16 mouse cellular contexts compared by ENCODE assay signal in the genomic region with DNA sequence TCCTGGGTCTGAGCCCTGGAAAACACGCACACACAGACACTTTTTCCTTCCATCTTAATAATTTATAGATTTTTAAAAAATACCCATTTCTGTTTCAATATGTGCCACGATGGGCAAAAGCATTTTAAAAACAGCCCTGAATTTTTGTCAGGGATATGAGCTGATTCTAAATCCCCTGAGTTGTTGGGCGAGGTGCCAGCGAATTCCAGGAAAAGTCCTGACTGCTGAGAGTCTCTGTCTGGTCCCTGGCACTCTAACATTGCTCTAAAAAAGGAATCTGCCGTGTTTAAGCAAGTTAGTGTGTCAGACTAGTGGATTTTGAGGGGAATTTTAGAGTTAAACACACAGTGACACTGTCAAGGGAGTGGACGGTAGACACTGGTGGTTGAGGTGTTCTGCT. TPM values are rescaled to one million over a fixed set of nuclear protein-coding genes. Genes with fewer than 3 reads are reported as not detected.
DNase-seq lines count a peak whose midpoint lies in the region.
"Had no signal": no experiment of that assay in that cellular context is flagged by ENCODE, and none has a peak within 500 bp of the region (broad histone marks: within the 10 kb centered on the region; RNA-seq: fewer than 3 reads in every experiment).

No protein-coding gene starts in this region.

- DNase-seq in adrenal gland, adult 2 months = peak; percentile 2
- DNase-seq in adrenal gland, postnatal 36 days = peak; percentile 6 to 7
- peak; percentile 1 to 4 for DNase-seq in heart, adult 18-20 months
- DNase-seq in heart, postnatal 4 days = peak; percentile 47
- peak; percentile 7 to 11 for DNase-seq in kidney, postnatal 4 days
- DNase-seq in lung, postnatal 36 days = peak; percentile 1
- peak; percentile 9 for DNase-seq in right cerebral cortex, postnatal 4 days

RNA-seq across cellular contexts. Expression of a gene that starts 15.9 kb away (rescaled TPM):
- total RNA-seq in adrenal gland, adult 2 months (2021) = under 1 TPM in 1 of 2 experiments, not detected in 1; 0.66 TPM
- polyA plus RNA-seq in adrenal gland, adult 2 months (2012; rRNA removed) = not detected in 2 replicates
- total RNA-seq in adrenal gland, postnatal 36 days (2021) = not detected
- total RNA-seq in heart, adult 18-20 months (2021) = not detected
- not detected for total RNA-seq in heart, postnatal 4 days (2021)
- total RNA-seq: gastrocnemius, adult 8-10 months had no signal
- polyA plus RNA-seq: CD4-positive, CD25-positive, alpha-beta regulatory T cell, adult 4 months; cortical plate, adult 2 months; embryonic facial prominence, embryonic 12.5 days; forebrain, embryonic 11.5 days; forebrain, embryonic 15.5 days; G1E; hindbrain, embryonic 10.5 days; hindbrain, embryonic 14.5 days had no signal

Comparison
In these comparisons a context has a peak if more than half of its experiments do, and no peak if none do; other contexts are left out.
1. Peak in every context shown above with its lines: DNase-seq.